In the genomic region with DNA sequence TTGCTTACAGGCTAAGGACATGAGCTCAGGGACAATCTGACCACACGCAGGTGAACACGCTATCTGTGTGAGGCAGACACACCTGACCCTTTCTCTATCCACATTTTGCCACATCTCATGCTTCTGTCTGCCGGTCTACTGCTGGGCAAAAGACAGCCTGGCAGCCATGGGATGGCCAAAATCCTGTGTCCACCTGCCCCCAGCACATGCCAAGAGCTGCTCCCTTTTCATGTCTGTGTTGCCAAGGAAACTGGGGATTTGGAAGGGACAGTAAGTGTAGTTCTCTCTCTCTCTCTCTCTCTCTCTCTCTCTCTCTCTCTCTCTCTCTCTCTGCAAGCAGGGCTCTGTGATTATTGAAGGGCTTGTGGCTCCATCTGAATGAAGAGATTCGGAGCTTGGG, we compare ENCODE assay signal across 25 mouse cellular contexts.
"Had no signal": no experiment of that assay in that cellular context is flagged by ENCODE, and none has a peak within 500 bp of the region (broad histone marks: within the 10 kb centered on the region; RNA-seq: fewer than 3 reads in every experiment).

No protein-coding gene starts in this region.

- H3K4me1 ChIP-seq: heart, embryonic 13.5 days; heart, embryonic 15.5 days; liver, embryonic 12.5 days had no signal

- H3K4me3 ChIP-seq: heart, adult 2 months; heart, embryonic 13.5 days; heart, embryonic 15.5 days; hindbrain, embryonic 13.5 days; hindbrain, embryonic 15.5 days; kidney, embryonic 15.5 days; limb, embryonic 13.5 days; limb, embryonic 15.5 days; liver, embryonic 12.5 days had no signal

- ATAC-seq: hindbrain, postnatal 0 days; intestine, embryonic 16.5 days; liver, embryonic 12.5 days had no signal

- H3K27ac ChIP-seq: heart, adult 2 months; heart, embryonic 13.5 days; heart, embryonic 15.5 days; hindbrain, embryonic 13.5 days; hindbrain, embryonic 15.5 days; hindbrain, postnatal 0 days; kidney, embryonic 15.5 days; kidney, postnatal 0 days; limb, embryonic 13.5 days; limb, embryonic 15.5 days; liver, embryonic 12.5 days; liver, embryonic 14.5 days had no signal

- DNase-seq: gastrocnemius, postnatal 14 days; gastrocnemius, postnatal 36 days; heart, adult 11 months; heart, adult 2 months; heart, postnatal 14 days; heart, postnatal 36 days; kidney, adult 11 months; kidney, adult 2 months; kidney, adult 9 months; kidney, postnatal 14 days; kidney, postnatal 36 days; layer of hippocampus, adult 9-11 months; layer of hippocampus, postnatal 36 days had no signal

- H3K27me3 ChIP-seq: heart, embryonic 15.5 days; hindbrain, embryonic 13.5 days; hindbrain, embryonic 15.5 days; limb, embryonic 15.5 days had no signal
